Mouse (Mus musculus) left cerebral cortex, postnatal 36 days (tissue): ENCODE data around the gene Rnf181. TPM values are rescaled to one million over a fixed set of nuclear protein-coding genes. Genes with fewer than 3 reads are reported as not detected.
A peak's percentile ranks its signal among the peaks of the same experiment; 100 is the strongest.

Experiments
- DNase-seq, 2 experiments: peaks; one replicate each; pipeline ENCODE4 v3.0.0; 2021 to 2022; ENCODE audit warnings: low spot score in 2 of 2, mixed read lengths in 1 of 2
- intact Hi-C: fragments of 180-260 bp; cut with DNase I; formaldehyde crosslinking; loops from one replicate; pipeline ENCODE4 v1.15.1; 2025
- total RNA-seq, 2 experiments: library from RNA; stranded (reverse); gene quantifications; 2 replicates each; pipeline ENCODE4 v1.2.3; 2021

Gene Rnf181
- total RNA-seq, 2 experiments from 2014 or later = 71.6 to 76.2 TPM

GRCm38 (mm10) chr6:72387816-72388215 lies 21.1 kb upstream of the Rnf181 start:
- DNase-seq = no peak
- intact Hi-C loops = no loop called here

- intact Hi-C loops = no loop called here
Measured at GRCm38 (mm10) chr6:72386561-72386960, 19.8 kb upstream of the Rnf181 start.

GRCm38 (mm10) chr6:72385258-72385657 lies 18.5 kb upstream of the Rnf181 start:
- DNase-seq = no peak
- intact Hi-C loops = no loop called here

More at GRCm38 (mm10) chr6:72386561-72386960, 19.8 kb upstream of the Rnf181 start:
- no peak for DNase-seq

GRCm38 (mm10) chr6:72383952-72384351 lies 17.2 kb upstream of the Rnf181 start:
- intact Hi-C loops = no loop called here

GRCm38 (mm10) chr6:72383142-72383820 lies 16.5 kb upstream of the Rnf181 start:
- intact Hi-C loops = no loop called here
- no peak for DNase-seq

More at GRCm38 (mm10) chr6:72383952-72384351, 17.2 kb upstream of the Rnf181 start:
- DNase-seq = no peak

GRCm38 (mm10) chr6:72382494-72382893 lies 15.7 kb upstream of the Rnf181 start:
- no peak for DNase-seq
- intact Hi-C loops = no loop called here

- intact Hi-C loops = no loop called here
- DNase-seq = no peak
Measured at GRCm38 (mm10) chr6:72380131-72380770, 13.5 kb upstream of the Rnf181 start, which contains the start of gene Vamp5. Vamp5 (minus strand) TSS chr6:72380468.

GRCm38 (mm10) chr6:72379377-72380130 lies 12.8 kb upstream of the Rnf181 start:
- DNase-seq = no peak
- intact Hi-C loops = no loop called here

- intact Hi-C loops = no loop called here
- no peak for DNase-seq
Measured at GRCm38 (mm10) chr6:72378510-72379234, 11.9 kb upstream of the Rnf181 start.

GRCm38 (mm10) chr6:72374820-72375563 lies 8.2 kb upstream of the Rnf181 start:
- intact Hi-C loops = no loop called here
- DNase-seq = no peak

- intact Hi-C loops = no loop called here
- DNase-seq = no peak
Measured at GRCm38 (mm10) chr6:72374206-72374605, 7.5 kb upstream of the Rnf181 start.

- intact Hi-C loops = no loop called here
Measured at GRCm38 (mm10) chr6:72373184-72373583, 6.4 kb upstream of the Rnf181 start.

GRCm38 (mm10) chr6:72371571-72371970 lies 4.8 kb upstream of the Rnf181 start:
- intact Hi-C loops = no loop called here
- no peak for DNase-seq

More at GRCm38 (mm10) chr6:72373184-72373583, 6.4 kb upstream of the Rnf181 start:
- no peak for DNase-seq

GRCm38 (mm10) chr6:72371147-72371546 lies 4.4 kb upstream of the Rnf181 start:
- DNase-seq = peak in 1 of 2 experiments; percentile 45
- intact Hi-C loops = no loop called here

- intact Hi-C loops = no loop called here
- DNase-seq = no peak
Measured at GRCm38 (mm10) chr6:72370091-72370490, 3.3 kb upstream of the Rnf181 start.

GRCm38 (mm10) chr6:72369557-72369956 lies 2.8 kb upstream of the Rnf181 start:
- no peak for DNase-seq
- intact Hi-C loops = loop anchor here (5.0 kb wide), 1 partner anchor 38 kb away; no protein-coding TSS in a partner anchor

GRCm38 (mm10) chr6:72367460-72367974 lies 761 bp upstream of the Rnf181 start:
- intact Hi-C loops = loop anchor here (5.0 kb wide), 1 partner anchor 40 kb away; no protein-coding TSS in a partner anchor
- DNase-seq = no peak

- DNase-seq = no peak
- intact Hi-C loops = loop anchor here (5.0 kb wide), 1 partner anchor 41 kb away; no protein-coding TSS in a partner anchor
Measured at GRCm38 (mm10) chr6:72366304-72366703, 452 bp downstream of the Rnf181 start.

- no peak for DNase-seq
- intact Hi-C loops = loop anchor here (5.0 kb wide), 1 partner anchor 42 kb away; no protein-coding TSS in a partner anchor
Measured at GRCm38 (mm10) chr6:72364985-72365384, 1.8 kb downstream of the Rnf181 start.
